Mouse (Mus musculus) heart, embryonic 13.5 days (tissue): ENCODE results near the gene Apoa2. TPM values are rescaled to one million over a fixed set of nuclear protein-coding genes. Genes with fewer than 3 reads are reported as not detected.

Experiments
- ATAC-seq: fragments of 200-750 bp; cut with Nextera tagmentation; 2 replicates; pipeline ENCODE4 v1.8.0; 2017; ENCODE audit warnings: moderate TSS enrichment; ENCODE audit not compliant: insufficient number of reproducible peaks, low FRiP score, low TSS enrichment; ENCODE audit errors: extremely low read depth
- H3K27ac ChIP-seq: fragments of 300-500 bp; sonication (generic); replicated peaks from 2 replicates; pipeline ENCODE4 v1.5.1; 2015; ENCODE audit warnings: moderate library complexity, mild to moderate bottlenecking, inconsistent platforms
- H3K27me3 ChIP-seq: fragments of 300-500 bp; sonication (generic); replicated peaks from 2 replicates; pipeline ENCODE4 v1.6.1; 2015; ENCODE audit warnings: mild to moderate bottlenecking, inconsistent platforms
- H3K36me3 ChIP-seq: fragments of 300-500 bp; sonication (generic); 2 replicates; pipeline ENCODE4 v1.6.1; 2015; ENCODE audit warnings: mild to moderate bottlenecking, inconsistent platforms
- H3K4me1 ChIP-seq: fragments of 300-500 bp; sonication (generic); 2 replicates; pipeline ENCODE4 v1.6.1; 2015; ENCODE audit warnings: inconsistent platforms
- H3K4me2 ChIP-seq: fragments of 300-500 bp; sonication (generic); 2 replicates; pipeline ENCODE4 v1.6.1; 2015; ENCODE audit warnings: inconsistent platforms, mild to moderate bottlenecking, moderate library complexity
- H3K4me3 ChIP-seq: fragments of 300-500 bp; sonication (generic); 2 replicates; pipeline ENCODE4 v1.5.1; 2015; ENCODE audit warnings: moderate library complexity, mild to moderate bottlenecking, inconsistent platforms
- H3K9ac ChIP-seq: fragments of 300-500 bp; sonication (generic); 2 replicates; pipeline ENCODE4 v1.6.1; 2015; ENCODE audit warnings: inconsistent platforms, mild to moderate bottlenecking, moderate library complexity
- H3K9me3 ChIP-seq: fragments of 300-500 bp; sonication (generic); 2 replicates; pipeline ENCODE4 v1.6.1; 2016; ENCODE audit warnings: inconsistent platforms
- WGBS: fragments of 180-500 bp; shearing (Covaris S2); methylation state at CpG from one replicate; pipeline ENCODE4 v1.1.7; 2015; ENCODE audit warnings: mixed read lengths; 5-methylcytosine and 5-hydroxymethylcytosine counted together
- polyA plus RNA-seq: library from polyadenylated mRNA; unstranded; fragments of >200 nt; fragmentation: Nextera tagmentation; extraction: Ambion mirVana; gene quantifications from 2 replicates; pipeline ENCODE4 v1.2.1, GENCODE M21; 2015

Gene Apoa2
- polyA plus RNA-seq, 1 experiment from 2014 or later, result 21.9 TPM

DNA sequence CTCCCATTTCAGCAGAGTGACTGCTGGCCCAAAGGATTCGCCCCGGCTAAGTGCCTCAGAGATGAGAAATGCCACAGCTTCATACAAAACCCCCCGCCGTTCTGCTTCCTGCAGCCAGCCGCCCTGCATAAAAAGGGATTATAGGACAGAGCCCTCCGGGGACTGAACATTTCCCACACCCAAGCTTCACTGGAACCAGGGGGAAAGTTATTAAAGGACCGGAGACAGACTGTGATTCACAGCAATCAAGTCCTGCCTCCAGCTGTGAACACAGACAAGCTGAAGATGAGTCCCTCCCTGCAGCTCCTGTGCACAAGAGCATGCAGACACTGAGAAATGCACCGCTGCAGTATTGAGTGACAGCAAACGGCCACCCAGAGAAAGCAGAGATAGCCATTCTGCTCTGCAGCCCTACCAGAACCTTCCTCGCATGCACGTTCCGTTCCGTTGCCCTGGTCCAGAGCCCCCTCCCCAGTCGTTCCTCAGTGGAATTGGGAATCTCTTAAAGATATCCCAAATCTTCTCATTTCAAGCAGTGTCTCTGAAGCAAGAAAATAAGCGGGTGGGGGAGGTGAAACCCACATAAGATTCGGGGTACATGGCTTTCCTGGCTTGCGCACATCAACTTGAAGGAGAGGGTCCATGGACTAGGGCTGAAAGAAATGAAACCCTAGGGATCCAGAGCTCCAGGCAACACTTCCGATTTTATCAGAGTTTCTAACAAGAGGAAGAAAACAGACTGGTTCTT, 31.6 kb upstream of the Apoa2 start:
- Histone ChIP-seq H3K9ac (peak overlapping the region; percentile 65), H3K27me3 (peaks cover 52% of the 10 kb centered on the region), H3K4me1 (peaks cover 69% of the 10 kb centered on the region), H3K9me3 (no peaks in the 10 kb centered on the region), H3K36me3 (no peaks in the 10 kb centered on the region), H3K4me3 (peak overlapping the region; percentile 38), H3K27ac (0 out of 2 replicates have a peak overlapping the region, but pooled peaks have one; percentile 5), H3K4me2 (peak overlapping the region; percentile 87)
- WGBS, result 9% methylated on average over 18 of the region's 18 CpGs
- ATAC-seq, result no peak

DNA sequence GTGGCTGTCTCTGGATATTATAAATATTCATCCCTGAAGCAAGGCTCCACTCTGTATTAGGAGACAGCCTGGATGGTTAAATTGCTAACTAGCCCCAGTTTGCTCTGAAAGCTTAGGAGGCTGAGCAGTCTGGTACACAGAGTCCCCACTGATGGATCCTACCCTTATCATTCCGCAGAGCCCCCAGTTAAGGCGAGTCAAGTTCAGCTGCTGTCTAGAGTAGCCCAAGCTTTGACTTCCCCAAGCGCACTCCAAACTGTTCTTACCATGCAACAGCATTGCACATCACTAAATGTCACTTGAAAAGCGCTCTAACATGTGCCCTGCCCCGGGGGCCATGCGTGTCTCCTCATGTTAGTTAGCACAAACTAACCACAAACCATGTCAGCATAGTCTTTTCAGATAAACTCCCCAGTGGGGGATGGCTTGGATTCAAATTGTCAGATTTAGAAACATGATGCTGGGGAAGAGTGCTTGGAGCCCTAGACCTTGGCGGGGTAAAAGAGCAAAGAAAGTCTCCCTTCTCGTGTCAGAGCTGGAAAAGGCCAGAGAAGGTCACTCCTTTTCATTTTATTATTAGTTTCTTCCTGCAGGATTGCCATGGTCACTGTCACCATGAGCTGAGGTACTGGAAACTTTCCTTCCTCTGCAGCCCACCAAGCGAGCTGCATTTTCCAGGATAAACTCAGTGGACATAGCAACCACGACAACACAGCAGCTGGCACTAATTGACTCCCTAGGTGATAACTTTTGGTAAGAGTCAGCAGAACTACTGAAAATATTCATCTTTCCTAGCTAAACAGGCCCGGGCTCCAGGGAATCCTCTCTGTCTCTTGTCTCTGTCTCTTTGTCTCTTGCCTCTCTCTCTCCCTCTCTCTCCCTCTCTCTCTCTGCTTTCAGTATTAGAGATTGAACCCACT, 30.7 kb upstream of the Apoa2 start:
- Histone ChIP-seq H3K4me1 (peaks cover 60% of the 10 kb centered on the region), H3K9ac (peak overlapping the region; percentile 85), H3K4me3 (peak overlapping the region; percentile 68), H3K4me2 (peak overlapping the region; percentile 87), H3K27ac (no peak overlapping the region), H3K27me3 (peaks cover 52% of the 10 kb centered on the region), H3K9me3 (no peaks in the 10 kb centered on the region), H3K36me3 (no peaks in the 10 kb centered on the region)
- WGBS, result 36% methylated on average over 11 of the region's 11 CpGs
- ATAC-seq, result no peak

DNA sequence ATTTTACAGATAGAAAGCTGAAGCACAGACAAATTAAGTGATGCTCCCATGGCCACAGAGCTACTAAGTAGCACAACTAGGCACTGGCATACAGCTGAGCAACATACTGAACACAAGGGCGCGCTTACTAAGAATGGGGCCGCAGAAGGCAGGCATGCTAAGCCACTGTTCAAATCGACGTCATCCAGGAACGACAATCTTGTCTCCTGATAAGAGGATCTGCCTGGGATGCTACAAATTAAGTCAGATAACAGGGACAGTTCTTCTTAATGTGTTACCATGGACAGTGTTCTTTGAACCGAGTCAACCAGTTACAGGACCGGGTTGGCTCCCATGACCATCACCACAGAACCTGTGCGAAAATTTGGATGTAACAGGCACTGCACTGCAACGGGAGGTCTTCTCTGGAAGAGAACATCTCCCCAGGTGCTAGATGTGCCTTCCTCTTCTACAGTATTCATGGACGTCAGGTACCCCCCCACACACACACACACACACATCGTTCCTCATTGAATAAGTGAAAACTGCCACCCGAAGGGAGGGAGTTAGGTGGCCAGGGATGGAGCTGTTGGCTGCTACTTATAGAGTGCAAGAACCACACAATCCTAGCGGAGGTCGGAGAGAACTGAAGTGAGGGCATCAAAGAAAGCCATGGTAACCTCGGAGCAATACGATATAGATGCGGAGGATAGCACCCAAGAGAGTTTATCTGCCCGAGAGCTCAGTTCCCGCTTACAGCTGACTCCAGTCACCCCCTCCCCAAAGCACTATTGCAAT, 29.6 kb upstream of the Apoa2 start:
- Histone ChIP-seq H3K4me3 (peak overlapping the region; percentile 68), H3K27me3 (peaks cover 52% of the 10 kb centered on the region), H3K36me3 (no peaks in the 10 kb centered on the region), H3K4me2 (peak overlapping the region; percentile 87), H3K9ac (peak overlapping the region; percentile 85), H3K9me3 (no peaks in the 10 kb centered on the region), H3K4me1 (peaks cover 50% of the 10 kb centered on the region), H3K27ac (peak overlapping the region; percentile 51)
- 8% methylated on average over 20 of the region's 20 CpGs for WGBS
- ATAC-seq, result no peak

DNA sequence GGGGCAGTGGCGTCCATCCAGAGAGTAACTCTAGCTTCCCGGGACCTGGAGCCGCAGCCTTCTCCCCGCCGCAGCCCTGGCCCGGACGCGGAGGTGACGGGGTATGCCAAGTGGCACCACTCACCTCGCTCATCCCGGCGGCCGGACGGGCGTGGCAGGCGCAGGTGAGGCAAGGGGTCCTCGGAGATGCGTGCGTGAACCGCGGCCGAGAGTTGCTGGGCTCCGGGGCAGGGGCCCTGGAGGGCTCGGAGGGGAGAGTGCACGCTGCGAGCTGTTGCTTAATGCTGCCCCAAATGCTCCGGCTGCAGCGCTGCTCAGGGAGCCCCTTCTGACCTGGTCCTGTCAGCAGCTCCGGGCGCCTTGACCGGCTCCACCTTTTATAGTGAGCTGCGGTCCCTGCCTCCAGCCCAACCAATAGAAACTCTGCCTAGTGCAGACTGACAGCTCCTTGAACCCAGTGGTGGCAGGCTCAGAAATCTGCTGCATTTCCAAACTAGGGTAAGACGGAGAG, 28.9 kb upstream of the Apoa2 start, which contains the start of gene Pcp4l1:
Gene Pcp4l1 (minus strand): TSS at position 382 of the 511 bp plus-strand sequence.
- WGBS, result 0% methylated on average over 33 of the region's 33 CpGs
- peaks cover 43% of the 10 kb centered on the region for H3K4me1 ChIP-seq
- H3K36me3 ChIP-seq, result no peaks in the 10 kb centered on the region
- peaks cover 52% of the 10 kb centered on the region for H3K27me3 ChIP-seq
- H3K4me3 ChIP-seq, result peak within 1 kb of the TSS; percentile 68
- H3K4me2 ChIP-seq, result peak within 1 kb of the TSS; percentile 87
- peak within 1 kb of the TSS; percentile 85 for H3K9ac ChIP-seq
- peak within 1 kb of the TSS; percentile 51 for H3K27ac ChIP-seq
- peak; percentile 84 for ATAC-seq
- H3K9me3 ChIP-seq, result no peaks in the 10 kb centered on the region

DNA sequence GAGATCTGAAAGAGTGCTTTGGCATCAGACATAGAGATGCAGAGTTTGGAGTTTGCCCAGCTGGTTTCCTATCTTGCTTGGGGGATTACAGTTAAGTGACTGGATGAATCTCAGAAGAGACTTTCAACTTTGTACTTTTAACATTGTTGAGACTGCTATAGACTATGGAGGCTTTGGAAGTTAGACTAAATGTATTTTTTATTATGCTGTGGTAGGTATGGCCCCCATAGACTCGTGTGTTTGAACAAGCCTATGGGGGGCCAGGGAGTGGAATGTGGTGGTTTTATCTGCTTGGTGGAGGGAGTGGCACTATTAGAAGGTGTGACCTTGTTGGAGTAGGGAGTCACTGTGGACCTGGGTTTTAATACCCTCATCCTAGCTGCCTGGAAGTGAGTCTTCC, 25.3 kb upstream of the Apoa2 start:
- no peaks in the 10 kb centered on the region for H3K9me3 ChIP-seq
- no peak overlapping the region for H3K9ac ChIP-seq
- H3K27ac ChIP-seq, result no peak overlapping the region
- peaks cover 19% of the 10 kb centered on the region for H3K4me1 ChIP-seq
- H3K27me3 ChIP-seq, result peaks cover 31% of the 10 kb centered on the region
- no peak overlapping the region for H3K4me3 ChIP-seq
- ATAC-seq, result no peak
- H3K4me2 ChIP-seq, result no peak overlapping the region
- WGBS, result 33% methylated on average over 1 of the region's 1 CpGs
- H3K36me3 ChIP-seq, result no peaks in the 10 kb centered on the region

DNA sequence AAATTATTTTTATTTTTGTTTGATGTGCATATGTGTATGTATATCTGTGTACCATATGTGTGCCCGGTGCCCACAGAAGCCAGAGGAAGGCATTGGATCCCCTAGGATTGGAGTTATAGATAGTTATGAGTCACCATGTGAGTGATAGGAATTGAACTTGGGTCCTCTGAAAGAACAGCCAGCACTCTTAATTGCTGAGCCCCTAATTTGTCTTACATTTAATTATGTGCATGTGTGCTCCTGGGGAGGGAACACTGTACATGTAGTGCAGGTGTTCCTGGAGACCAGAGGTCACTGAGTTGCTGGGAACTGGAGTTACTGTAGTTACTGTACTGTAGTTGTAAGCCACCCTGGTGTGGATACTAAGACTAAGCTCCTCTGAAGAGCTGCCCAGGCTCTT, 24.1 kb upstream of the Apoa2 start:
- no peaks in the 10 kb centered on the region for H3K36me3 ChIP-seq
- H3K4me1 ChIP-seq, result peaks cover 6% of the 10 kb centered on the region
- no peaks in the 10 kb centered on the region for H3K9me3 ChIP-seq
- H3K27me3 ChIP-seq, result peaks cover 18% of the 10 kb centered on the region
- H3K9ac ChIP-seq, result no peak overlapping the region
- no peak overlapping the region for H3K4me2 ChIP-seq
- WGBS, result 98% methylated on average over 1 of the region's 1 CpGs
- H3K4me3 ChIP-seq, result no peak overlapping the region
- no peak overlapping the region for H3K27ac ChIP-seq
- no peak for ATAC-seq

DNA sequence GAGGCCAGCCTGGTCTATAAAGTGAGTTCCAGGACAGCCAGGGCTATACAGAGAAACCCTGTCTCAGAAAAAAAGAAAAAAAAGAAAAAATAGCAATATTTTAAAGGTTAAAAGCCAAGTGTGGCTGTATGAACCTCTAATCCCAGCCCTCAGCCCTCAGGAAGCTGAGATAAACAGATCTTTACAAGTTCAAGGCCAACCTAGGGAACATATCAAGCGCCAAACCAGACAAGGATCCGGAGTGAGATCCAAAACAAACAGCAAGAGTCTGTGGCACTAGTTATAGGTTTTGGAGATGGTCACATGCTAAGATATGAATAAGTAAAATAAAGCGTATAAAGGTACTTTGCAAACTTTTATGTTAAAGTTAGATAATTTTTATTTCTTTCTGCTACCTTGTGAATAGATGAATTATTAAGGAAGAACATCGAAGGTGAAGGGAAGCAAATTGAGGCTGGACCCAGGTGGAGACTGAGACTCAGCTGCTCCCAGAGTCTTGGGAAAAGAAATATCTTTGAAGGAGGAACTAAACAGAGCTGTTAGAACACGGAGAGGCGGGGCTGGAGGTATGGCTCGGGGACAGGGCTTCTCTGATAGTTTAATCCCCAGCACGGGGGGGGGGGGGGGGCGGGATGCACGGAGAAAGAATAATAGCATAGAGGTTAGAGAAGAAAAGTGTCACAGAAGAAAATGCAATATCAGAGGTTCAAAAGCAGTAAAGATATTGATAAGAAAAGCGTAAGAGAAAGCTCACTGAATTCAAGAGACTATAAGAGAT, 21.2 kb upstream of the Apoa2 start:
- 54% methylated on average over 11 of the region's 11 CpGs for WGBS
- no peaks in the 10 kb centered on the region for H3K4me1 ChIP-seq

DNA sequence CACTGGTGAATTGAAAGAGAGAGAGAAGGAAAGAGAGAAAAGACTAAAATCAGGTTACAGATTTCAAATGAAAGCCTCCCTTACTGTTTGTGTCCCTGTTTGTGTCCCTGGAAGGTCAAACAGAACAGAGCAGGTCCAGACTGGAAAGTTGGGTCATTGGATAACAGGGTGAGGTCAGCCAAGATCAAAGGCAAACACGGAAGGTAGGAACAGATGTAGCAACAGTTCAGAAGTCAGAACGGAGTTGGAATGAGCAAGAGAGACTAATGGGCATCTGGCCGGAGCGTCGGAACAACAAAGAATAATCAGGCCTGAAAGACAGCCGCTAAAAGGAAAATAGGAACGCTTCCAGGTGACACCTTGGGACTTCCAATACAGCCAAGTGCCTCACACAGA, 20.6 kb upstream of the Apoa2 start:
- ATAC-seq, result no peak
- no peak overlapping the region for H3K9ac ChIP-seq
- H3K4me2 ChIP-seq, result no peak overlapping the region
- peaks cover under 1% of the 10 kb centered on the region; the same call in 1 of the 2 replicates for H3K4me1 ChIP-seq
- no peak overlapping the region for H3K4me3 ChIP-seq
- H3K36me3 ChIP-seq, result no peaks in the 10 kb centered on the region
- no peak overlapping the region for H3K27ac ChIP-seq
- 53% methylated on average over 7 of the region's 7 CpGs for WGBS
- no peaks in the 10 kb centered on the region for H3K9me3 ChIP-seq
- no peaks in the 10 kb centered on the region; the same call in 1 of the 2 replicates for H3K27me3 ChIP-seq

More for the DNA sequence above, 21.2 kb upstream of the Apoa2 start:
- Histone ChIP-seq H3K9ac (no peak overlapping the region), H3K9me3 (no peaks in the 10 kb centered on the region), H3K4me2 (no peak overlapping the region), H3K27ac (no peak overlapping the region), H3K4me3 (no peak overlapping the region), H3K27me3 (no peaks in the 10 kb centered on the region; the same call in 1 of the 2 replicates), H3K36me3 (no peaks in the 10 kb centered on the region)
- no peak for ATAC-seq

DNA sequence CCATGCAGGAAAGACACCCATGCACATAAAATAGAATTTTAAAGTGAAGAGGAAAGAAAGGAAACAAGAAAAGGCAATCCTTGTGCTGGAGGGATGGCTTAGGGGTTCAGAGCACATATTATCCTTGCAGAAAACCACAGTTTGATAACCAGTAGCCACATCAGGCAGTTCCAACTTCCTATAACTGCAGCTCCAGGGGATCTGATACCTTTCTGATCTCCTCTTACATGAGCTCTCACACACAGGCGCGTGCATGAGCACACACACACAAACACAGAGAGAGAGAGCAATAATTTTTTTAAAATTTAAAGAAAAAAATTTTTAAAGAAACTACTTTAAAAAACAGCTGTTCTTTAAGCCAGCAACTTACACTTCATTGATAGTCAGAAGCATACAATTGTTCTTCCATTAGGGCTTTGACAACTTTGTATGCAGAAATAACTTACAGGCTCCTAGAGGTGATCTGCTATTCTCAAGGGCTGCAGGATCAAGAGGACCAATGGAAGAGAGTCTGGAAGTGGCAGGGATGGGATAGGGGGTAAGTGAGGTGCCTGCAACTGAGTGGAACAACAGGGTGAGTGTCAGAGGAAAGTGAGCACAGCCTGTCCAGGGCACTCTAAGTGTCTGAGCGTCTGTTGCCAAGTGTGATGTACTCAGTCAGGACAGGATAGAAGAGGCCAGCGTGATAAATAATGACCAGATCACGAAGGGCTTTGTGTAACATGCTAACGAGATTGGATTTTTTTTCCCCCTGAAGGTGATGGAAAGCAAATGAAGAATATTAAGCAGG, 19.0 kb upstream of the Apoa2 start:
- peaks cover 8% of the 10 kb centered on the region; the same call in 1 of the 2 replicates for H3K4me1 ChIP-seq
- no peak overlapping the region for H3K4me2 ChIP-seq
- ATAC-seq, result no peak
- 59% methylated on average over 6 of the region's 6 CpGs for WGBS
- H3K36me3 ChIP-seq, result no peaks in the 10 kb centered on the region
- no peak overlapping the region for H3K27ac ChIP-seq
- H3K9ac ChIP-seq, result no peak overlapping the region
- no peak overlapping the region for H3K4me3 ChIP-seq
- no peaks in the 10 kb centered on the region; the same call in 1 of the 2 replicates for H3K27me3 ChIP-seq
- H3K9me3 ChIP-seq, result no peaks in the 10 kb centered on the region
